Mouse (Mus musculus): ENCODE results near the gene Tox4. TPM values are rescaled to one million over a fixed set of nuclear protein-coding genes. Genes with fewer than 3 reads are reported as not detected.

Gene Tox4
- polyA plus RNA-seq (2015; fragmentation: Nextera tagmentation; extraction: Ambion mirVana), result 40.7 and 41.4 TPM in 2 replicates

GRCm38 (mm10) chr14:52278932-52279746, at the start of gene Tox4, which contains the start of gene Rab2b:
TSS of gene Tox4 (plus strand) at chr14:52279146.
TSS of gene Rab2b (minus strand) at chr14:52279545.

GRCm38 (mm10) chr14:52257484-52258213, 21.3 kb upstream of the Tox4 start, which contains the start of gene Chd8:
TSS of gene Chd8 (minus strand) at chr14:52257780.

DNA sequence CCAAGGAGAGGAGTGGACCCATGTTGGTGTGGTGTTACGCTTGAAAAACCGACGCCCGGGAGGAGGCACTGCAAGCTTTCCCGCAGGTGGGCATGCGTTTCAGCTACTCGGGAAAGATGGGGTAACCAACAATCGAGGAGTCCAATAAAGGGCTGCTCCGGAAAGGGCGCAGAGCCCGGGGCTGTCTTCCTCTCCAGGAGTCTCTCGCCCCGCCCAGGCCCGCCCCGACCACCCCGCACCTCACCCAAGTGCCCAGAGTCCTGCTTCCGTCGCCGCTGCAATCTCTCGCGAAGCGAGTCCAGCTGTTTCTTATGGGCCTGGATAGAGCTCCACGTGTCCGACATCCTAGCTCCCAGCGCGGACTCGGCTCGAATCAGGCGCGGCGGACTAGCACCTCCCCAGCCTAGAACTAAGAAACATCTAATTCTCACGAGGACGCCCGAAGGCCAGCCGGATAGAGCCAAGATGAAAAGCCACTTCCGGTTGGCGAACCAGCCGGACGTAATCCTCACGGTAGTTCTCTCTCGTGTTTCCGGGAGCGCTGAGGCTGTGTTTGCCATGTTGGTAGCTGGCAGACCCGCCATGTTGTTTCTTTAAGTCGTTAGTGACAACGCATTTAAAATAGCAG, 25.8 kb downstream of the Tox4 start, which contains the start of gene Mettl3:
Gene Mettl3 (minus strand): TSS at position 485 of the 628 bp plus-strand sequence.

GRCm38 (mm10) chr14:52327910-52328812, 49.2 kb downstream of the Tox4 start, which contains the start of gene Sall2:
TSS of gene Sall2 (minus strand) at chr14:52328762.

Other genes with a start within 250 kb of the Tox4 start
- gene Olfr221, start 236.7 kb upstream of the Tox4 start, polyA plus RNA-seq (2015; fragmentation: Nextera tagmentation; extraction: Ambion mirVana), result not detected in 2 replicates
- gene Hnrnpc, start 175.1 kb upstream of the Tox4 start, polyA plus RNA-seq (2015; fragmentation: Nextera tagmentation; extraction: Ambion mirVana), result 215 and 230 TPM in 2 replicates
- 36.4 and 40.0 TPM in 2 replicates for gene Rpgrip1, start 168.4 kb upstream of the Tox4 start, polyA plus RNA-seq (2015; fragmentation: Nextera tagmentation; extraction: Ambion mirVana)
- 35.4 and 35.9 TPM in 2 replicates for gene Supt16, start 81.7 kb upstream of the Tox4 start, polyA plus RNA-seq (2015; fragmentation: Nextera tagmentation; extraction: Ambion mirVana)
- 23.2 and 32.0 TPM in 2 replicates for gene Chd8, start 21.4 kb upstream of the Tox4 start, polyA plus RNA-seq (2015; fragmentation: Nextera tagmentation; extraction: Ambion mirVana)
- gene Rab2b, start 399 bp downstream of the Tox4 start, polyA plus RNA-seq (2015; fragmentation: Nextera tagmentation; extraction: Ambion mirVana), result 31.1 and 39.5 TPM in 2 replicates
- 24.7 and 26.9 TPM in 2 replicates for gene Mettl3, start 26.0 kb downstream of the Tox4 start, polyA plus RNA-seq (2015; fragmentation: Nextera tagmentation; extraction: Ambion mirVana)
- gene Sall2, start 49.6 kb downstream of the Tox4 start, polyA plus RNA-seq (2015; fragmentation: Nextera tagmentation; extraction: Ambion mirVana), result 30.9 and 36.8 TPM in 2 replicates
- gene Olfr1513, start 77.3 kb downstream of the Tox4 start, polyA plus RNA-seq (2015; fragmentation: Nextera tagmentation; extraction: Ambion mirVana), result not detected in 2 replicates
- gene Olfr1512, start 100.0 kb downstream of the Tox4 start, polyA plus RNA-seq (2015; fragmentation: Nextera tagmentation; extraction: Ambion mirVana), result 0.14 and 0.24 TPM in 2 replicates
- 0.23 and 0.36 TPM in 2 replicates for gene Olfr1511, start 118.2 kb downstream of the Tox4 start, polyA plus RNA-seq (2015; fragmentation: Nextera tagmentation; extraction: Ambion mirVana)
- not detected in 2 replicates for gene Olfr1510, start 135.2 kb downstream of the Tox4 start, polyA plus RNA-seq (2015; fragmentation: Nextera tagmentation; extraction: Ambion mirVana)
- not detected in 2 replicates for gene Olfr1509, start 163.8 kb downstream of the Tox4 start, polyA plus RNA-seq (2015; fragmentation: Nextera tagmentation; extraction: Ambion mirVana)
- not detected in 2 replicates for gene Olfr1508, start 188.3 kb downstream of the Tox4 start, polyA plus RNA-seq (2015; fragmentation: Nextera tagmentation; extraction: Ambion mirVana)
- not detected in 2 replicates for gene Olfr1507, start 216.6 kb downstream of the Tox4 start, polyA plus RNA-seq (2015; fragmentation: Nextera tagmentation; extraction: Ambion mirVana)

Measured in neural tube, postnatal 0 days (tissue).